22 mouse cellular contexts compared by ENCODE assay signal in genomic region chr3:52764166-52764565, GRCm38 (mm10).
DNase-seq lines count a peak whose midpoint lies in the region; ATAC-seq and TF ChIP-seq lines count a peak whose summit lies in the region.
"Had no signal": no experiment of that assay in that cellular context is flagged by ENCODE, and none has a peak within 500 bp of the region (broad histone marks: within the 10 kb centered on the region; RNA-seq: fewer than 3 reads in every experiment).

No protein-coding gene starts in this region.

- in situ Hi-C loops in Patski (cut with MboI; ENCODE audit: low pct_unique_long_range_greater_than_20kb) = no loop called here

- ATAC-seq in Patski = peak; percentile 50
- ATAC-seq: forebrain, embryonic 14.5 days; inflammation-experienced regulatory T-cells, adult 6 months; midbrain, embryonic 16.5 days had no signal

- no peak for TF ChIP-seq CTCF in Patski (IDR thresholded peaks at IDR 0.05)

- DNase-seq in adrenal gland, adult (ENCODE audit: inconsistent age in 2 of 2, low spot score in 1 of 2) = peak; percentile 54 to 83
- no peak for DNase-seq in adrenal gland, adult 18-20 months (ENCODE audit: low spot score in 2 of 2)
- DNase-seq in heart, adult 9 months (ENCODE audit: low spot score in 2 of 2) = peak; percentile 43 to 48
- no peak for DNase-seq in heart, postnatal 4 days
- peak; percentile 42 for DNase-seq in Patski (ENCODE audit: low read depth, low spot score)
- peak; percentile 56 to 67 for DNase-seq in adrenal gland, postnatal 36 days
- DNase-seq in frontal cortex, postnatal 14 days (ENCODE audit: low spot score in 2 of 2) = no peak
- DNase-seq in layer of hippocampus, adult 18-20 months (ENCODE audit: low spot score in 2 of 2) = no peak
- DNase-seq: cerebellum, adult 2 months; gastrocnemius, postnatal 36 days; kidney, adult 18-20 months; kidney, postnatal 4 days; layer of hippocampus, adult 9-11 months; left cerebral cortex, postnatal 4 days; right cerebral cortex, postnatal 14 days; spleen, adult 18-20 months; thymus, postnatal 25 days had no signal

- H3K27me3 ChIP-seq in Patski = no peaks in the 10 kb centered on the region
- H3K27me3 ChIP-seq: limb, embryonic 15.5 days; neural tube, embryonic 13.5 days had no signal

- POLR2A ChIA-PET in Patski (lab: Charles Lee) = no interaction called here

- CTCF ChIA-PET in Patski (lab: Charles Lee) = interaction anchor here (1.0 to 2.0 kb wide), 2 partner anchors 15 to 501 kb away, joined by 3 to 6 read pairs; no protein-coding TSS in a partner anchor

Comparison
In these comparisons a context has a peak if more than half of its experiments do, and no peak if none do; other contexts are left out.
1. DNase-seq: peak in adrenal gland, adult (2 of 2), heart, adult 9 months (2 of 2), Patski (single experiment) and adrenal gland, postnatal 36 days (2 of 2); none in adrenal gland, adult 18-20 months (0 of 2), heart, postnatal 4 days (single experiment), frontal cortex, postnatal 14 days (0 of 2) and layer of hippocampus, adult 18-20 months (0 of 2).